Mouse (Mus musculus) Patski (cell line): ENCODE measurements around the gene Car5a. TPM values are rescaled to one million over a fixed set of nuclear protein-coding genes. Genes with fewer than 3 reads are reported as not detected.

Experiments used
- ATAC-seq: fragments of 100-300 bp; one replicate; pipeline ENCODE4 v1.8.0; 2021
- CTCF ChIA-PET: fragments of 350-600 bp; sonication (Branson Sonifier 250); formaldehyde crosslinking; loops from one replicate; lab custom pipeline; 2022; ENCODE audit warnings: inconsistent platforms; lab: Charles Lee
- POLR2A ChIA-PET: fragments of 350-600 bp; sonication (Branson Sonifier 250); formaldehyde crosslinking; loops from one replicate; lab custom pipeline; 2022; ENCODE audit warnings: antibody characterized with exemption, inconsistent platforms; lab: Charles Lee
- DNase-seq: peaks from one replicate; pipeline ENCODE4 v3.0.0-alpha.2; 2011; ENCODE audit warnings: low read depth, low spot score
- H3K27me3 ChIP-seq: fragments of 371-371 bp; one replicate; pipeline ENCODE4 v1.5.1; 2021
- CTCF ChIP-seq: fragments of 100-300 bp; IDR thresholded peaks from one replicate; pipeline ENCODE4 v1.5.1; 2021
- in situ Hi-C: fragments of 300-500 bp; cut with MboI; formaldehyde crosslinking; loops from 3 replicates; pipeline ENCODE4 v1.11.1; 2018; ENCODE audit warnings: low pct_unique_long_range_greater_than_20kb, mixed read lengths
- polyA plus RNA-seq: library from polyadenylated mRNA; unstranded; gene quantifications from one replicate; pipeline ENCODE4 v1.2.3, GENCODE M21; 2021

Gene Car5a
- polyA plus RNA-seq, 1 experiment from 2014 or later, result not detected

DNA sequence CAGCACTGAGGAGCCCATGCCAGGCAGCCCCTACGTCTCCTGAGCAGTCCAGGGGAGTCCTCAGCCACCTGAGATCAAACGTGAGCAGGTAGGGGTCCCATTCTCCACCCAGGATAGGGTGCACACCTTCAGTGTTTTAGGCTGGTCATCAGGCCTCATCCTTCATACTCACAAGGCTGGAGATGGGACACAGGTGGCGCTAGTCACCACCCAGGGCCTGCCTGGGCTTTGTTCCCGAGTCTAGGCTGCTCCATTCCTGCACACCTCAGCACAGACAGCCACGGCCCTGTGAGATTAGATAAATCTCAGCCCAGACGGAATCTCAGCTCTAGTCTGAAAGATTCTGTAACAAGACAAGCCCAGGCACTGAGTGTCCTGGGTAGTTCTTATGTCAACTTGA lies 40.7 kb downstream of the Car5a start:
- no peak for ATAC-seq
- in situ Hi-C loops, result no loop called here
- DNase-seq, result no peak
- no peaks in the 10 kb centered on the region for H3K27me3 ChIP-seq
- CTCF ChIA-PET, result interaction anchor here (1.0 to 6.7 kb wide), 5 partner anchors 14 to 53 kb away, joined by 4 to 38 read pairs (median 5); no protein-coding TSS in a partner anchor
- POLR2A ChIA-PET, result interaction anchor here (0.6 to 1.7 kb wide), 2 partner anchors 30 to 198 kb away, joined by 5 to 6 read pairs; no protein-coding TSS in a partner anchor
- no peak for TF ChIP-seq CTCF

DNA sequence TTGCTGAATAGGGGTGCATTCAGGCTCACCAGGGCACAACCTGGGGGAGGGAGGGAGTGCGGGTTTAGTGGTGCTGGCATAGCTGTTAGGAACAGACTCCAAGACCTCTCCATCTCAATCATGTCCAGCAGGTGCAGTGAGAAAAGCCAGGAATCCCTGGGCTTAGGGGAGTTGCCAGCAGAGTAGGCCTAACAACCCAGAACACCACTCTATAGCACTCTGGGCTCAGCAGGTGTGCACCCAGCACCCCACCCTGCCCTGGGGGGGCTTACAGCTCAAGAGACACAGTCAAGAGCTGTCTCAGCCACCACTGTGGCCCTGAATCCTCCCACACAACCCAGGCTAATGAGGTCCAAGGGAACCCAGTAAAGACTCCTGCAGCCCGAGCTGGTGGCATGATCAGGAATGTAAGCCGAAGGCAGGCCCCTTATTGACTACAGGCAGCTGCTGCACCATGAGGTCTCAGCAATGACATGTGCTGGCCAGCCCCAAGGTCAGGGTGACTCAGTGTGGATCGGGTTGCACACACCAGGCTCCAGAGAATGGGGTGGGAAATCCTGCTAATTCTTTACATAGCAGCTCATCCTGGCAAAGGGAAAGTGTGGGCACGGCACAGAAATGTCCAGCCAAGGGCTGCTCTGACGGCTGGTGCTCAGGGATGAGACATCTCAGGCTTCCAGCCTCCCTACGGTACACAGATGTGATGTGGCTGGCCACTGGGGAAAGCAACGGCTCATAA lies 43.0 kb downstream of the Car5a start:
- in situ Hi-C loops, result no loop called here
- DNase-seq, result peak; percentile 86
- ChIA-PET CTCF (interaction anchor here (1.1 to 6.7 kb wide), 5 partner anchors 10 to 51 kb away, joined by 3 to 38 read pairs (median 3); no protein-coding TSS in a partner anchor), POLR2A (interaction anchor here (1.0 to 1.2 kb wide), 2 partner anchors 13 to 25 kb away, joined by 5 to 6 read pairs; no protein-coding TSS in a partner anchor)
- TF ChIP-seq CTCF, result no peak
- no peaks in the 10 kb centered on the region for H3K27me3 ChIP-seq
- peak; percentile 57 for ATAC-seq

DNA sequence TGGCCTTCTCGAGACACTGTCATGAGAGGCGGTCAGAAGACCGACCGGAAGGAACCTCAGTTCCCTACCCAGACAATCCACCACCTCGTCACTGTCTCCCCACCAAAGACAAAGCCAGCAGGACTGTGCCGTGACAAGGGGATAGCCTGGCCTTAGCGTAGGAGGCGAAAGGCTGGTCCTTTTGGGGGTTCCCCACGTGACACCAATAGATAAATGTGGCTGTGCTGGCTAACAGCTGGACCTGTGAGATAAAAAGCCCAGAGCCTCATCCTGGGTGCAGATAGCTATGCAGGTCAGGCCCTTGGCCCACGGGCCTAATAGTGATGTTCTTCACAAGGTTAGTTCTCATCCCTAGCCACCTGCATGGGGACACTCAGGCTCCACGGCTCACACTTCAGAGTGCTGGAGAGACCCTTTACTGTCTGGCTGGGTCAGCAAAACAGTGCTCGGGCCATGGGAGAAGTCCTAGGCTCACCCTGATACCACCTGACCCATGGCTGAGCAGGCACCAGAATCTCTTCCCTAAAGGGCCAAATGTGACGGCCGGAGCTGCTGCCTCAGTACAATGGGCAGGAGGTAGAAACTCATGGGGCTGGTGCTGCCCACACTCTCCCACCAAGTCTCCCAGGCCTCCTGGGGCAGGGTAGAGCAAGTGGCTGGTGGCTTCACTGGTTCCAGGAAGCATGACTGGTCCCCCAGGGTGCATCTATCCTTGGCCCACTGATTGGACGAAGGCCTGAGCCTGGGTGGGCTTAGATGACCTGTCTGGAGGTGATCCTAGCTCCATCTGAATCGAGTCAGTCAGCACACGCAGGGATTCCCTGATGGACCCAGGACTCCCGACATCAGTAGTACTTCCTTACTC lies 45.3 kb downstream of the Car5a start:
- no peaks in the 10 kb centered on the region for H3K27me3 ChIP-seq
- ATAC-seq (no peak), DNase-seq (no peak)
- ChIA-PET CTCF (interaction anchor here (0.7 to 2.1 kb wide), 3 partner anchors 10 to 288 kb away, joined by 3 to 11 read pairs (median 3); no protein-coding TSS in a partner anchor), POLR2A (no interaction called here)
- TF ChIP-seq CTCF, result no peak
- in situ Hi-C loops, result no loop called here

DNA sequence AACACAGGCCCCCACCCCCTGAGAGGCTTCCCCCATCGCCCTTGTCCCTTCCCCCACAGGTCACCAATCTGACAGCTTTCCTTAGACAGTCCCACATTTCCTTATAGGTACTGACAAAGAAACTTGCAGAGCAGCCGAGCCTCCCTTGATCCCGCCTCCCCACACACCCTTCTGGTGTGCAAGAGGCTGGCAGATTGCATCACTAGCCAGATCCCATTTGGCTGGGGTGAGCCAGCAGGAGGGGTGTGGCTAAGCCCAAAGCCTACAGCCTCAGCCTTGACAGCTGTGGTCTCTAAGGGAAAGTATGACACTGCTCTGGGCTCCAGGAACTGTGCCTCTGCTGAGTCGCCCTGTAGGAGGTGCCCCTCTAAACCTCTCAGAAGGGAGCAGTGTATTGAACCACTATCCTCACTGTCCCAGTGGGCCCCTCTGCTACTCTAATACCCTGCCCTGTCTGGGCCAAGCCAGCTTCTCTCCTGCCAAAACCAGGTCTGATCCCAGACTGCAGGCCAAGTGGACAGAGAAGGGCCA lies 46.2 kb downstream of the Car5a start:
- ChIA-PET POLR2A (interaction anchor here (0.7 to 1.0 kb wide), 2 partner anchors 9 to 16 kb away, joined by 3 to 4 read pairs; partner anchors contain the start of gene Slc7a5), CTCF (interaction anchor here (1.0 to 2.1 kb wide), 7 partner anchors 9 to 48 kb away, joined by 3 to 11 read pairs (median 3); no protein-coding TSS in a partner anchor)
- DNase-seq (peak; percentile 68), ATAC-seq (peak; percentile 37)
- H3K27me3 ChIP-seq, result no peaks in the 10 kb centered on the region
- no peak for TF ChIP-seq CTCF
- in situ Hi-C loops, result no loop called here

DNA sequence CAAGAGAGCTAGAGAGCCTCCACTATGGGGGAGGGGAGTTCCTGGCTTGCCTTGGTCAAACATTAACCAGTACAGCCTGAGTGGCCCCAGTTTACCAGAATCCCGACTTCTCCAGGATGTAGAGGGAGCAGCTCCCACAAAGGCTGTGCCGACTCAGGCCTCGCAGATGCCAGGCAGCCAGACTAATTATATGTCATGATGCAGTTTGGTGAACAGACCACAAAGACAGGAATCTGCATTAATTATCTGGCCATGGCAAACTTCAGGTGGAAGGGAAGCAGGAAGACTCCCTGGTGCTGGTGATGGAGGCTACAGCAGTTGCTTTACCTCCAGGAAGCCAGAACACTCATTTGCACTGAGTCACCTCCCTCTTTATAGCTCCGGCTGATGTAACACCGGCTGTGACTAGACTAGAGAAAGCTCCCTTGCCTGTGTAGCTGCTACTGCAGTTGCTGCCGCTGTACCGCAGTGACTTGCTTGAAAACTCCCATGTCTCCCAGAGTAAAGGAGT lies 46.8 kb downstream of the Car5a start:
- no peaks in the 10 kb centered on the region for H3K27me3 ChIP-seq
- ChIA-PET CTCF (interaction anchor here (1.0 to 2.1 kb wide), 7 partner anchors 9 to 47 kb away, joined by 3 to 11 read pairs (median 3); no protein-coding TSS in a partner anchor), POLR2A (interaction anchor here (0.7 to 1.0 kb wide), 3 partner anchors 9 to 44 kb away, joined by 3 to 4 read pairs (median 3); partner anchors contain the start of gene Slc7a5)
- in situ Hi-C loops, result no loop called here
- TF ChIP-seq CTCF, result no peak
- ATAC-seq (peak; percentile 60), DNase-seq (peak; percentile 89)

DNA sequence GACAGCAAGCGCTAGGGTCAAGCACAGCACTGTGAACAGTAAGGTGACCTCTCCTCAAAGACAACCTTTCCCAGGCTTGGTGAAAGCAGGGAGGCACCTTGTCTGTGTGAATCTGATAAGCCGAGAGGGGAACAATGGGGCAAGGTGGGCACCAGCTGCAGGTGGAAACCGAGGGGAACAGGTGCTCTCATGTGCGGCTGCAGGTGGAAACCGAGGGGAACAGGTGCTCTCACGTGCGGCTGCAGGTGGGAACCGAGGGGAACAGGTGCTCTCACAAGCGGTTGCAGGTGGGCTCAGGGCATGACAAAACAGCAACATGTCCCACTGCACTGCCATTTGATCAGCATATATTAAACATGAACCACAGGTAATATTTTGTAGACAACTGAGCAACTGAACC lies 47.5 kb downstream of the Car5a start:
- no peak for ATAC-seq
- ChIA-PET CTCF (interaction anchor here (1.2 to 2.1 kb wide), 3 partner anchors 9 to 46 kb away, joined by 3 to 11 read pairs (median 8); no protein-coding TSS in a partner anchor), POLR2A (interaction anchor here (1.0 to 1.1 kb wide), 2 partner anchors 10 to 43 kb away, joined by 3 to 4 read pairs; no protein-coding TSS in a partner anchor)
- H3K27me3 ChIP-seq, result no peaks in the 10 kb centered on the region
- in situ Hi-C loops, result no loop called here
- DNase-seq, result no peak
- TF ChIP-seq CTCF, result no peak

DNA sequence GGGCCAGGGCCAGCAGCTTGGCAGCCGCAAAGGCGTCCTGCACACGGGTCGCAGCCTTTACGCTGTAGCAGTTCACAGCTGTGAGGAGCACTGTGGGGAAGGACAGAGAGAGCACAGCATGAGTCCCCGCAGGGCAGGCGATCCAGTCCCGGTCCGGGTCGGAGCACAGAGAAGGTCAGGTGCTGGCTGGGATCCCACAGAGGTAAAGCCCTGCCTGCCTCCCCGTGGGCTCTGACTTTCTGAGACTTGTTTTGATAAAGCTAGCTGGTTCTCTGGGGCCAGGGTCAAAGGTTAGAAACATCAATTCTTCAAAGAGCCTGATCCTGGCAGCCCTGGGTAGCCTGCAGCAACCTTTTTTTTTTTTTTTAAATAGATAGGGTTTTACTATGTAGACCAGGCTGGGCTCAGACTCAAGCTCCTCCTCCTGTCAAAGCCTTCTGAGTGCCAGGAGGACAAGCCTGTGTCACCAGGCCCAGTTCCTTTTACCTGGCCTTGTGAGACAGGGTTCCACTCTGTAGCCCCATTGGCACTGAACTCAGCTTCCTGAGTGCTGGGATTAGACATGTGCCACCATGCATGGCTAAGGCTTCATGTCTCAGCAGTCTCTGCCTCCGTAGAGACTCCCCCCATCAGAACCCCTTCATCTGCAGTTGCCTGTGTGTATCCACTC lies 48.1 kb downstream of the Car5a start:
- POLR2A ChIA-PET, result interaction anchor here (1.1 kb wide), 3 partner anchors 9 to 19 kb away, joined by 3 to 5 read pairs (median 4); no protein-coding TSS in a partner anchor
- TF ChIP-seq CTCF, result no peak
- CTCF ChIA-PET, result interaction anchor here (0.9 kb wide), 1 partner anchor 46 kb away, joined by 4 read pairs; no protein-coding TSS in a partner anchor
- ATAC-seq, result no peak
- in situ Hi-C loops, result no loop called here
- DNase-seq, result no peak
- no peaks in the 10 kb centered on the region for H3K27me3 ChIP-seq

DNA sequence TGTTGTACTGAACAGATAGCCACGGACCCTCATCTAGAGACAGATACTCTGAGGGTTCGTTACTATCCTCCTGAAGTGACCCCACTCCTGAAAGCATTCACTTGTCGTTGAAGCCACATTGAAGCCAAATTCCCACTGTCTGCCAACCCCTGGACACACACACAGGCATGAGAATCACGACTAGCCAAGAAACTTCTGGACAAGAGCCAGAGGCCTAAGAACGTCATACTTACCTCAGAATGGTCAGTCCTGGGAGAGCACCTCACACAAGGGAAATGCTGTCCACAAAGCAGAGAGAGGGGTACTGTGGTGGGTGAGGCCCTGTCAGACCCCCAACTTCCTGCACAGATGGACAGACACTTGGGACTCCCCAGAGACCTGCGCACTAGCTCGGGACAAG lies 48.8 kb downstream of the Car5a start:
- no peak for TF ChIP-seq CTCF
- in situ Hi-C loops, result no loop called here
- ATAC-seq, result no peak
- CTCF ChIA-PET, result interaction anchor here (0.8 to 0.9 kb wide), 2 partner anchors 13 to 45 kb away, joined by 4 read pairs; no protein-coding TSS in a partner anchor
- no peaks in the 10 kb centered on the region for H3K27me3 ChIP-seq
- POLR2A ChIA-PET, result interaction anchor here (1.1 kb wide), 2 partner anchors 10 to 18 kb away, joined by 3 to 5 read pairs; no protein-coding TSS in a partner anchor
- DNase-seq, result no peak

DNA sequence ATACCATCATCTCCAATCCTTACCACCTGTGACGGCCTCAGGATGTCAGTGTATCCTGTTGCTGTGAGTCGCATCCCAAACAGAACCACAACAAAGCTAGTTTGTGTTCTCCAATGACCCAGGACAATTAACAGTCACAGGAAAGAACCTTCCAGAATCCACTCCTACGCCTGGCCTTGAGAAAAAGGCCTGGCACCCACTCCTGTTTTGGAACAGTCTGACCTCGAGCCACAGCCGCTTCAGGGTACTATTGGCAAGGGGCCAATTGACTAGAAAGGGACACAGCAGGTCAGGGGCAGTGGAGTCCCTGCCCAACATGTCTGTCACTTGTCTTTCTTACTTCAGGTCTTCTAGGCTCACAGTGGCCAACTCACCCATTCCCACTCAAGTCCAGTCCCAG lies 51.8 kb downstream of the Car5a start:
- in situ Hi-C loops, result no loop called here
- DNase-seq (no peak), ATAC-seq (no peak)
- TF ChIP-seq CTCF, result no peak
- H3K27me3 ChIP-seq, result no peaks in the 10 kb centered on the region
- CTCF ChIA-PET, result interaction anchor here (1.2 to 1.4 kb wide), 4 partner anchors 14 to 42 kb away, joined by 3 to 4 read pairs (median 4); no protein-coding TSS in a partner anchor
- POLR2A ChIA-PET, result interaction anchor here (2.1 kb wide), 1 partner anchor 14 kb away, joined by 8 read pairs; the partner anchor contains the start of gene Slc7a5
